Mouse (Mus musculus): ENCODE data around the gene Ptcd2.

Ptcd2 gene

DNA sequence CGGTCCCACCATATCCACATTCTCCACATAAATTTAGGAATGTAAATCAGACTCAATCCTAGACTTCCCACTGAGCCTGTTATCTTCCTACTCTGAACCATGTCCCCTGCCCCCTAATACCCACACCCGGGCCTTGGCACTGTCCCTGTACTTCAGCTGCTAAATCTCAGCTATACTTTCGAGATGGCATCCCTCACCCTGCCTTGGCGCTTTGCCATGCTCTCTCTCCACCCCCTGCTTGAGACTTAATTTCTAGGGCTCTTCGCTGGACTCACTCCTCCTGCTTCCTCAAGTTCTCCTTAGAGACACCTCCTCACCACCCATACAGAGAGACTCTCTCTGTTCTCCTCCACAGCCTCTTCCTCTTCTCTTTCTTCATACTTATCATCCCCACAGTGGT is 44.6 kb downstream of the Ptcd2 start:
- peak; percentile 19 for DNase-seq

DNA sequence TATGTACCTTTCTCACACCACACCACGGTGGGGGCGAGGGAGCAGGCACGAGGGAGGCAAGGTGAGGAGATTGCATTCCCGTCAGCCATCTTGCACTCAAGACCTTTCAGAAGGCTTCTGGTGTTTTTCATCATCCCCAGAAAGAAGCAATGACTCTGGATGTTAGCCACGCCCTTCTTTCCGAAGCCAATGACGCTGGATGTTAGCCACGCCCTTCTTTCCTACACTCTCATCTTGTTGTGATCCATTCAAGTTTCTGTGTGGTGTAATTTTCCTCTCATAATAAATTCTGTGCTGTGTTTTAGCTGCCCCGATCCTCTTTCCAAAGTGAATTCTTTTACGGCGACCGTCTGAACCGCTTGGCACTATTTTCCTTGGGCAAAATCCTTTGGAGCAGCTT is 50.3 kb downstream of the Ptcd2 start:
- DNase-seq: no peak

DNA sequence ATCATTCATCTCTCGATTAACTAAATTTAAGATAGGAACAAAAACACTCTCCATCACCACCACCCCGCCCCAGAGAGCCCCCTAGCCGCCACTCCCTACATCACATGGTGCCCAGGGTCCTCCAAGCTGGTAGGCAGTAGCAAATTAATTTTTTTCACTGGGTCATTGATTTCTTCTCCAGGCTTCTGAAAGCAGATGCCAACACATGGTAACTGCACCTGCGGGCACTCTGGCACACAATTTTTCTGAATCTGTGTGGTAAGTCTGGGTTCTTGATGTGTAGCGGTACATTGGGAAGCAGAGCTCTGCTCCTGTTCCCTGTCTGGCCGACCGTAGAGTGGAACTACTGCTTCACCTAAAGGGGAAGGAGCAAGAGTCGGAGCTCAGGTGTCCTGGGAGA is 53.7 kb downstream of the Ptcd2 start:
- DNase-seq: no peak

DNA sequence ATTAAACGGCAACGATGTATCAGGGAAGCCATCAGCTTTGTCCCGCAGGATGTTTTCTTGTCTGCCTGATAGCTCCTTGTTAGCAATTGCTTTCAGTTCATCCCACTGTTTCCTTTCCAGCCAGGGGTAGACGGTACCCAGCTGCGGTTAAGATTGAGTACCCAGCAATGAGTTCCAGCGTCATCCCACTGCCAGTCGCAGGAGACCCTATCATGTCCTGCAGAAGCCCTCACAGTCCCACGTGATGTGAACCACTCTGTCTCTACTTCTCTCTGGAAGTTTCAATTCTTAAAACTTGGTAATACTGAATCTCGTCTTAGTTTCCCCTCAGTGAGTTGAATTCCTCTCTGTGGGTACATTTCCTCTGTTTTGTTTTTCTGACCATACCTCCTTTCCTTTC is 56.7 kb downstream of the Ptcd2 start:
- no peak for DNase-seq

DNA sequence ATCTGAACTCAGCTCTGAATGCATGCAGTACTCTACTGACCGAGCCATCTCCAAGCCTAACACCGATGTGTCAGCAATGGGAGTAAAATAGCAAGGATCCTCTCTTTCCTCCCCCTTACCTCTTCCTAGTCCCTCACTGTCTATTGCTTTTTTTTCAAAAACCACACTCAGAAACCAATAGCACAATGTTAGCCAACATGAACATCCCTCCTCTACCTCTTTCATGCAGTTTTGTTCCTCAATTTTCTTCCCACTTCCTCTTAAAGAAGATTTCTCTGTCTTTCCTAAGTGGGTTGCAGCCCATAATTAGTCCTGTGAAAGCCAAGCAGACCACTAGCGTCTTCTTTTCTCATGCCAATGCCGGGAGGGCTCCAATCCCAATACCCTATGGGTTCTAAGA is 57.3 kb downstream of the Ptcd2 start:
- no peak for DNase-seq

DNA sequence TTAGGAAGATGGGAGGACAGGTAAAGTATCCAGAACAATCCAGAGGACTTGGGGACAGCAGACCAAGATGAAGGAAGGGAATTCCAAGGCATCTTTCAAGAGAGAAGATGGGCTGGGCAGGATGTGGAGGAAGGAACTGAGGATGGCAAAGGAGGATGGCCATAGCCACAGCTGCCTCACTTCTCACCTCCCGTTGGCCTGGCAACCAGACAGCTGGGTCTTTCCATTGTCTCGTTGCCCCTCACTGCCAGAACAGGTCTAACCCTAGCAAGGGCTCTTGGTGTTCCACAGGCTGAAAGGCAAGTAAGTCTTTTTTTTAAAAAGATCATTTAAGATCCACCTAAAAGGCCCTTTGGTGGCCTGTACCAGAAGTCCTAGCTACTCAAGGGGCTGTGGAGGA is 59.3 kb downstream of the Ptcd2 start:
- DNase-seq: no peak

DNA sequence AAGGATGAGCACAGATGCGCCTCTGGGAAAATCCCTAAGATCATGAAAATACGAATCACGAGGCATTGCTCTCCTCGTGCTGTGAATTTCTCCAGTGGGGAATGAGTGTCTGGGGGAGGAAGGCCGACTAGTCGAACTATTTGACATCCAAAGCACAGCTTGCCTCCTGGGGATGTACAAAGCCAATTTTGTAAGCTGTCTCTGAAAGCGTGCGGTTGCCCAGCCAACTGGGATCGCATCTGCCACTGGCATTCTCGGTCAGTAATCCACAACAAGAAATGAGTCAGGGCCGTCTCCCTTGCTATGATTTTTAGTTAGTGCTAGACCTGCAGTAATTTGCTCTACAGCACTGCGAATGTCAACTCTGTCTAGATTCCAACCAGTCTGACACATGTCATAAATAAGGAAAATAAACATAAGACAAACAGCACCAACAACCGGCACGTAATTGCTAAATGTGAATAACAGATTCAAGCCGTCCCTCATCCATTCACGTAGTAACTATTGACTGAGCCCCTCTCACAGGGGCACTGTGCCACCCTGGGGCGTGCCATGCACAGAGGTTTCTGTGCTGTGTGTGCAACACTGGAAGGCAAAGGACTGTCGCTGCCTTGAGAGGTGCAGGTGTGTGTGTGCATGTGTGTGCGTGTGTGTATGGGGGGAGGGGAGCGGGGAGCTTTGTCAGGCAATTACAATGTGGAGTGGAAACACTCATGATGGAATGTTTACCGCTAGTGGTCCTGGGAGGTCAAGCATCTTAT is 59.9 kb downstream of the Ptcd2 start:
- DNase-seq: peak; percentile 57

DNA sequence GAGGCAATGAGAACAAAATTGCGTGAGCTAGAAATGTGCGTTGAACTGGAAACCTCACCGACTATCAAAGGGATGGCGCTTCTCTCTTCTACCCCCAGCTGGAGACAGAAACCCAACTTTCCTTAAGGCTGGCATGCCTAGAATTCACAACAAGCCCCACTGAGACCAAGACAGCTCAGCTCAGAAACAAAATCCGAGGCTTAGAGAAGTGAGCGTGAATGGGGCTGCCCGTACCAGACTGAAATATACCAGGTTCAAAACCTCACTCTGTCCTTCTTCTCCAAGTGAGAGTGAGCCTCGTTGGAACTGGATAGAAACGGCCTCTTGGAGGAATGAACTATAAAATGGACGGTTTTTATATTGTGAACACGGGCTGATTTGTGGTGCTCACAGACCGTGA is 60.6 kb downstream of the Ptcd2 start:
- DNase-seq: no peak

DNA sequence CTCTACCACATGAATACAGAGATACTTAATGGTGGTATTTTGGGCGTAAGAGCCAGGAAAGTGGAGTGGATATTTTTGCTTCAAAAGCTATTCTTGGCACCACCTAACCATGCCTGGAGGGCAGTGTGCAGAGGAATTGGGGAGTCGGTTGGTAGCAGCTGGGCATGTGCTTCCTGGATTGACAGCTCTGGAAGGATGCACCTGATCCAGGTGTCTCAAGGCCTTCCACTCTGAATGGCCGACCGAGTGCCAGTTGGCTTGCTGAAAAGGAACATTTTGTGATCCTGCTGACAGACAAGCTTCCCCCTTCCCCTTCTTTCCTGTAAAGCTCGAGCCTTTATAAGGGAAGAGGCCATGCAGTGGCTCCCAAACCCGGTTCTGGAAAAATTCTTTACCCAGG is 61.5 kb downstream of the Ptcd2 start:
- no peak for DNase-seq

DNA sequence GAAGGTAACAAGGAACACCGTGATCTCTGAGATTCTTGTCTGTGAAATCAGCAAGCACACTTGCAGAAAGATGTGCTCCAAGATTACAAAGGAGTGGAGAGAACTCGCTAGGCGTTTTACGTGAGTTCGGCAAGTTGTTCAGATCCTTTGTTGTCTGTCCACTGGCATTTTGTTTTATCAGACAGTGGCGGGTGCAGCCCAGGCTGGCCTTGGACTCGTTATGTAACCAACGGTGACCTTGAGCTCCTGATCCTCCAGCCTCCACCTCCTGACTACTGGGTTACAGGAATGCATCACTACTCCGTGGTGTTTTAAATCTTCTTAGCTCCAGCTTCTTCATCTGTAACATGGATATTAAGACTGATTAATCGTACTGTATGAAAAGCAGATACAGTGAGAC is 65.2 kb downstream of the Ptcd2 start:
- DNase-seq: no peak

DNA sequence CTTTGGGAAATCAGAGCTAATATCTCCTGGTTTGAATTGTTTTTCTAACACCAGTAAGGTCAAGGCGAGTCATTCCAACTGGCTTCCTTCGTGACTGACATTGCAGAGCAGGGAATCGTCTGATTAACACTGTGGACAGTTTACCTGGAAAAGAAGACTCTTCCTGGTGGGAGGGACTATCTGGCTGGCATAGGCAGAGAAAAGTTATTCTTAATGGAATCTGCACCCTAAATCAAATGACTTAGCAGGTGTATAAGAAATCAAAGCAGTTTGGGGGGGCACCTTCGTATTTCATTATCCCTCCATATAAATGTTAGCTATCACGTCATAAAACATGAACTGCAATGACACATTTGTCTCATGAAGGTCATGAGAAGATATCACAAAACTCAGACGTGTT is 66.0 kb downstream of the Ptcd2 start:
- no peak for DNase-seq

DNA sequence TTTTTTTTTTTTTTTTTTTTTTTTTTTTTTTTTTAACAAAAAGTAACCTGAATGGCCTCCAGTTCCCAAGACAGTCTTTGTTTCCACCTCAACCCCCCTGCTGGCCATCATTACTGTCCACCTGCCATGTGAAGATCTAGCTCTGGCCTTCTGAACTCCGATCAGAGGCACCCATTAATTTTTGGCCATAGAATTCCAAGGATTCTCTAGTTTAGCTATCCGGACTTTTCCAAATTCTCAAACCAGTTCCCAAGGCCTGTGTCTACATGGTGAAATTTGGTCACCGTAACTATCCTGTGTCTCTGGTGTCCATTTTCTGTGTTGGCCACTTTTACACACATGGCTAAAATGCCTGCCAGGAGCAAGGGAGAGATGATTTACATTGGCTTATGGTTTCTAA is 67.0 kb downstream of the Ptcd2 start:
- no peak for DNase-seq

DNA sequence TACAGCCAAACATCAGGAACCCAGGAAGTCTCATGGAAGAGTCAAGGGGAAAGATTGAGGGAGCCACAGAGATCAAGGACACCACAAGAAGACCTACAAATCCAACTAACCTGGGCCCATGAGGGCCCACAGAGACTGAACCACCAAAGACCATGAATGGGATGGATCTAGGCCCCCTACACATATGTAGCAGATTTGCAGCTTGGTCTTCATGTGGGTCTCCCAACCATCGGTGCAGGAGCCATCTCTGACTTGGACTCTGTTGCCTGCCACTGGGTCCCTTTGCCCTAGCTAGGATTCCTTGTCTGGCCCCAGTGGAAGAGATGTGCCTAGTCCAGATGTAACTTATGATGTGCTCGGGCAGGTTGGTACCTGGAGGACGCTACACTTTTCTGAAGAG is 72.5 kb downstream of the Ptcd2 start:
- no peak for DNase-seq
